Mouse (Mus musculus) lung, adult 2 months (tissue): ENCODE data around the gene Nova2.

Experiments used
- CTCF ChIP-seq: fragments of 200-500 bp; IDR thresholded peaks from 2 replicates; pipeline ENCODE4 v1.5.1; 2011; ENCODE audit warnings: mild to moderate bottlenecking, low read length, control low read depth; ENCODE audit not compliant: insufficient read depth
- POLR2A ChIP-seq: fragments of 200-500 bp; IDR thresholded peaks from 2 replicates; pipeline ENCODE4 v1.6.1; 2011; ENCODE audit warnings: low read depth, mild to moderate bottlenecking, control low read depth, low read length, borderline replicate concordance; ENCODE audit errors: extremely low read depth

GRCm38 (mm10) chr7:19001807-19002085 lies 76.1 kb downstream of the Nova2 start:
- TF ChIP-seq POLR2A (no peak), CTCF (no peak)
